Mouse (Mus musculus) liver, embryonic 16.5 days (tissue): ENCODE data around the gene Ubr4. TPM values are rescaled to one million over a fixed set of nuclear protein-coding genes. Genes with fewer than 3 reads are reported as not detected.

Source experiments
- microRNA-seq: library from miRNA; unstranded; fragments of <30 nt; microRNA quantifications from one replicate; pipeline ENCODE4, GENCODE M21; 2016
- polyA plus RNA-seq: library from polyadenylated mRNA; unstranded; fragments of >200 nt; fragmentation: Nextera tagmentation; extraction: Ambion mirVana; gene quantifications from 2 replicates; pipeline ENCODE4 v1.2.1, GENCODE M21; 2015

The Ubr4 gene
- polyA plus RNA-seq, 1 experiment from 2014 or later = 42.9 TPM

Small RNA genes within 50 kb of the gene (microRNA-seq; reads per million reads assigned to microRNA genes)
- gene Gm24245 (7.9 reads per million, percentile 22 among the genes with 10 or more reads in this experiment), gene Gm25732 (2.0 reads per million)

Other genes starting within 250 kb of the Ubr4 start
- 252 and 304 TPM in 2 replicates for gene Minos1, start 221.5 kb upstream of the Ubr4 start, polyA plus RNA-seq
- 135 and 146 TPM in 2 replicates for gene Capzb, start 159.7 kb upstream of the Ubr4 start, polyA plus RNA-seq
- gene Pqlc2, start 41.9 kb upstream of the Ubr4 start, polyA plus RNA-seq = 14.1 and 14.4 TPM in 2 replicates
- gene Akr7a5, start 41.9 kb upstream of the Ubr4 start, polyA plus RNA-seq = 58.1 and 74.1 TPM in 2 replicates
- gene Mrto4, start within 50 bp of the Ubr4 start, polyA plus RNA-seq = 62.5 and 65.7 TPM in 2 replicates
- gene Emc1, start within 50 bp of the Ubr4 start, polyA plus RNA-seq = 12.8 and 13.2 TPM in 2 replicates
- 0.44 and 0.66 TPM in 2 replicates for gene Iffo2, start 177.9 kb downstream of the Ubr4 start, polyA plus RNA-seq